Mouse (Mus musculus) forebrain, postnatal 0 days (tissue): ENCODE results near the gene Nrtn. TPM values are rescaled to one million over a fixed set of nuclear protein-coding genes. Genes with fewer than 3 reads are reported as not detected.

Experiments
- ATAC-seq: fragments of 200-750 bp; cut with Nextera tagmentation; 2 replicates; pipeline ENCODE4 v1.8.0; 2017; ENCODE audit warnings: mild to moderate bottlenecking, moderate library complexity
- DNase-seq: peaks from one replicate; pipeline ENCODE4 v3.0.0-alpha.2; 2015
- H3K27ac ChIP-seq: fragments of 300-500 bp; sonication (generic); 2 replicates; pipeline ENCODE4 v1.5.1; 2014; ENCODE audit warnings: low read depth, mild to moderate bottlenecking, antibody characterized with exemption, low read length, moderate library complexity, mixed read lengths
- H3K27me3 ChIP-seq: fragments of 300-500 bp; sonication (generic); 2 replicates; pipeline ENCODE4 v1.6.1; 2014; ENCODE audit warnings: mild to moderate bottlenecking, low read length, mixed read lengths; ENCODE audit not compliant: insufficient read depth
- H3K36me3 ChIP-seq: fragments of 300-500 bp; sonication (generic); 2 replicates; pipeline ENCODE4 v1.6.1; 2014; ENCODE audit warnings: mild to moderate bottlenecking, moderate library complexity; ENCODE audit not compliant: insufficient read depth
- H3K4me1 ChIP-seq: fragments of 300-500 bp; sonication (generic); 2 replicates; pipeline ENCODE4 v1.6.1; 2014; ENCODE audit warnings: antibody characterized with exemption; ENCODE audit not compliant: insufficient read depth
- H3K4me2 ChIP-seq: fragments of 300-500 bp; sonication (generic); 2 replicates; pipeline ENCODE4 v1.6.1; 2014; ENCODE audit warnings: low read depth, mild to moderate bottlenecking, moderate library complexity
- H3K4me3 ChIP-seq: fragments of 300-500 bp; sonication (generic); 2 replicates; pipeline ENCODE4 v1.5.1; 2014; ENCODE audit warnings: low read depth, low read length, mixed read lengths
- H3K9ac ChIP-seq: fragments of 300-500 bp; sonication (generic); 2 replicates; pipeline ENCODE4 v1.6.1; 2014; ENCODE audit warnings: mild to moderate bottlenecking
- H3K9me3 ChIP-seq: fragments of 300-500 bp; sonication (generic); 2 replicates; pipeline ENCODE4 v1.6.1; 2016; ENCODE audit warnings: low read length
- CTCF ChIP-seq: sonication (generic); IDR thresholded peaks from 2 replicates; pipeline ENCODE4 v1.5.1; 2016; ENCODE audit warnings: antibody characterized with exemption, control low read depth, low read depth
- WGBS: fragments of 180-500 bp; shearing (Covaris S2); extraction: QIAGEN DNeasy Blood & Tissue Kit; methylation state at CpG from one replicate; pipeline ENCODE4 v1.1.7; 2014; 5-methylcytosine and 5-hydroxymethylcytosine counted together
- polyA plus RNA-seq: library from polyadenylated mRNA; unstranded; fragments of >200 nt; fragmentation: Nextera tagmentation; extraction: Ambion mirVana; gene quantifications from 2 replicates; pipeline ENCODE4 v1.2.1, GENCODE M21; 2015
- total RNA-seq: library from RNA; depleted of rRNA; stranded (reverse); fragments of >200 nt; gene quantifications from 2 replicates; pipeline ENCODE4 v1.2.3, GENCODE M21; 2014

Nrtn gene
- total and polyA plus RNA-seq, 2 experiments from 2014 or later: 1.9 to 2.8 TPM

GRCm38 (mm10) chr17:56754271-56755185 is 2.8 kb downstream of the Nrtn start:
- no peak for DNase-seq
- Histone ChIP-seq H3K27me3 (peaks cover 54% of the 10 kb centered on the region), H3K4me2 (no peak overlapping the region), H3K27ac (no peak overlapping the region), H3K4me3 (no peak overlapping the region), H3K36me3 (no peaks in the 10 kb centered on the region), H3K9me3 (no peaks in the 10 kb centered on the region), H3K4me1 (no peaks in the 10 kb centered on the region; the same call in 1 of the 2 replicates), H3K9ac (no peak overlapping the region)
- 19% methylated on average over 36 of the region's 36 CpGs for WGBS
- no peak for TF ChIP-seq CTCF
- ATAC-seq: no peak

GRCm38 (mm10) chr17:56753452-56753851 is 3.9 kb downstream of the Nrtn start:
- Histone ChIP-seq H3K4me2 (no peak overlapping the region), H3K9ac (no peak overlapping the region), H3K4me1 (no peaks in the 10 kb centered on the region; the same call in 1 of the 2 replicates), H3K9me3 (no peaks in the 10 kb centered on the region), H3K4me3 (no peak overlapping the region), H3K36me3 (no peaks in the 10 kb centered on the region), H3K27ac (no peak overlapping the region), H3K27me3 (peaks cover 54% of the 10 kb centered on the region)
- WGBS: 18% methylated on average over 15 of the region's 15 CpGs
- DNase-seq (no peak), ATAC-seq (no peak)
- TF ChIP-seq CTCF: no peak

GRCm38 (mm10) chr17:56751404-56752072 is 5.8 kb downstream of the Nrtn start:
- Histone ChIP-seq H3K4me1 (no peaks in the 10 kb centered on the region), H3K4me3 (peak overlapping the region; percentile 36), H3K27ac (no peak overlapping the region), H3K9ac (no peak overlapping the region), H3K4me2 (peak overlapping the region; percentile 39), H3K36me3 (no peaks in the 10 kb centered on the region), H3K27me3 (peaks cover 39% of the 10 kb centered on the region), H3K9me3 (no peaks in the 10 kb centered on the region)
- ATAC-seq: peak; percentile 91
- DNase-seq: peak; percentile 86
- WGBS: 23% methylated on average over 71 of the region's 71 CpGs
- TF ChIP-seq CTCF: no peak

GRCm38 (mm10) chr17:56744173-56744572 is 13.2 kb downstream of the Nrtn start:
- WGBS: 64% methylated on average over 5 of the region's 5 CpGs
- no peaks in the 10 kb centered on the region for H3K27me3 ChIP-seq
- H3K4me3 ChIP-seq: no peak overlapping the region
- no peak overlapping the region for H3K27ac ChIP-seq
- DNase-seq (no peak), ATAC-seq (no peak)
- no peak overlapping the region for H3K4me2 ChIP-seq
- H3K9me3 ChIP-seq: no peaks in the 10 kb centered on the region
- TF ChIP-seq CTCF: no peak
- no peaks in the 10 kb centered on the region for H3K36me3 ChIP-seq
- no peaks in the 10 kb centered on the region for H3K4me1 ChIP-seq
- no peak overlapping the region for H3K9ac ChIP-seq

- no peak overlapping the region for H3K4me3 ChIP-seq
- ATAC-seq (no peak), DNase-seq (no peak)
- H3K27ac ChIP-seq: no peak overlapping the region
- no peaks in the 10 kb centered on the region for H3K36me3 ChIP-seq
- no peak overlapping the region for H3K4me2 ChIP-seq
- H3K27me3 ChIP-seq: no peaks in the 10 kb centered on the region
- TF ChIP-seq CTCF: no peak
- no peaks in the 10 kb centered on the region for H3K9me3 ChIP-seq
- no peaks in the 10 kb centered on the region for H3K4me1 ChIP-seq
- H3K9ac ChIP-seq: no peak overlapping the region
- WGBS: 79% methylated on average over 17 of the region's 17 CpGs
Observed at GRCm38 (mm10) chr17:56740788-56741160, 16.6 kb downstream of the Nrtn start.

- ATAC-seq (no peak), DNase-seq (no peak)
- H3K27me3 ChIP-seq: no peaks in the 10 kb centered on the region
- TF ChIP-seq CTCF: no peak
- H3K9me3 ChIP-seq: no peaks in the 10 kb centered on the region
- no peak overlapping the region for H3K9ac ChIP-seq
- 85% methylated on average over 17 of the region's 17 CpGs for WGBS
- H3K36me3 ChIP-seq: no peaks in the 10 kb centered on the region
- no peak overlapping the region for H3K27ac ChIP-seq
- H3K4me2 ChIP-seq: no peak overlapping the region
- no peaks in the 10 kb centered on the region for H3K4me1 ChIP-seq
- H3K4me3 ChIP-seq: no peak overlapping the region
Observed at GRCm38 (mm10) chr17:56740118-56740787, 17.1 kb downstream of the Nrtn start.
